In the genomic region with DNA sequence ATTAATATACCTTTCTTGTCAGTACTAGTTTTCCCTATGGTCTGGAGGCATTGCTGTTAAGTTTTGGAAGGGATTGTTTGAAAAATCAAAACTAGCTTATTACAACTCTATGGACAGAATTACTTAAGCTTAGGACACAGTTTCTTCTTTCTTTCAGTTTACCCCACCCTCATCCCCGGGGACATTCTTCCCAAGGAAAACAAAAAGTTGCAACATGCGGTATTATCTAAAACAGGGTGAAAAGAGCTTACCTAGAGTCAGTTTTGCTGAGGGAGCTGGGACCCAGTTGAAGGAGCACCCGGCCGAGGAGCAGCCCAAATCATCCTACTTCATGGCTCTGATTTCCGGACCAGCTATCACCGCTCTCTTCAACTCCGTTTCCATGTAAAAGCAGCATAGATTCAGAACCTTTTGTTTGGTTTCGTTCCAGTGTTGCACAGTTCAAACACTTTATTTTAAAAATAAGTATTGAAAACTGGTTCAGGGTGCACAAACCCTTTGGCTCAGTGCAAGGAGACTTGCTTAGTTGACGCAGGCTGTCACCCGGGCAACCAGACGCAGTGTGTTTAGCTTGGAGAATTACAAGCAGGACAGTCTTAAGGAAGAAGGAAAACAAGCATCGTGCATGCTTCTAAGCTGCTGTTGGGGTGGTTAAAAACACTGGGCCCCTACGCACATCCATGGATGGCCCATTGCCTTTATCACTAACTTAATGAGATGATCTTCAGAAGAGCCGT, we compare ENCODE assay signal across 11 mouse cellular contexts. TPM values are rescaled to one million over a fixed set of nuclear protein-coding genes. Genes with fewer than 3 reads are reported as not detected.
A peak's percentile ranks its signal among the peaks of the same experiment; 100 is the strongest.
DNase-seq lines count a peak whose midpoint lies in the region; ATAC-seq and TF ChIP-seq lines count a peak whose summit lies in the region.
"Had no signal": no experiment of that assay in that cellular context is flagged by ENCODE, and none has a peak within 500 bp of the region (broad histone marks: within the 10 kb centered on the region; RNA-seq: fewer than 3 reads in every experiment).

A gene (minus strand): TSS at position 546 of the 737 bp plus-strand sequence.

- peak; percentile 71 for ATAC-seq in forebrain, postnatal 0 days
- ATAC-seq in midbrain, embryonic 14.5 days (ENCODE audit: low FRiP score, low TSS enrichment), result no peak
- no peak for ATAC-seq in midbrain, embryonic 11.5 days (ENCODE audit: low FRiP score)
- ATAC-seq in megakaryocyte, adult 5-6 weeks (ENCODE audit: poor library complexity, severe bottlenecking), result no peak

- 58% methylated on average over 14 of the region's 14 CpGs for WGBS in forebrain, postnatal 0 days
- 86% methylated on average over 14 of the region's 14 CpGs for WGBS in forebrain, embryonic 10.5 days
- WGBS in midbrain, embryonic 14.5 days, result 64% methylated on average over 14 of the region's 14 CpGs
- 71% methylated on average over 14 of the region's 14 CpGs for WGBS in midbrain, embryonic 11.5 days

- peak; percentile 11 for DNase-seq in forebrain, postnatal 0 days
- no peak for DNase-seq in forebrain, embryonic 10.5 days (ENCODE audit: extremely low spot score, low spot score)
- peak; percentile 45 for DNase-seq in midbrain, embryonic 14.5 days
- DNase-seq in midbrain, embryonic 11.5 days (ENCODE audit: low spot score, missing footprints), result no peak
- DNase-seq in layer of hippocampus, postnatal 10 days (ENCODE audit: low spot score in 2 of 2), result peak; percentile 27 to 42
- DNase-seq in right cerebral cortex, adult 2 months (ENCODE audit: low spot score in 2 of 2), result peak; percentile 65 to 79
- DNase-seq in urinary bladder, adult 18-20 months (ENCODE audit: low spot score in 2 of 2), result no peak
- DNase-seq: cerebellum, adult 11-12 months; kidney, adult 18-20 months had no signal

- H3K4me2 ChIP-seq in forebrain, postnatal 0 days (ENCODE audit: low read depth), result no peak within 1 kb of the TSS
- no peak within 1 kb of the TSS for H3K4me2 ChIP-seq in midbrain, embryonic 14.5 days (ENCODE audit: low read length)
- no peak within 1 kb of the TSS for H3K4me2 ChIP-seq in midbrain, embryonic 11.5 days

- no peak within 1 kb of the TSS for H3K27ac ChIP-seq in forebrain, postnatal 0 days (ENCODE audit: low read depth, low read length)
- H3K27ac ChIP-seq in forebrain, embryonic 10.5 days, result no peak within 1 kb of the TSS
- H3K27ac ChIP-seq in midbrain, embryonic 14.5 days (replicated peaks; ENCODE audit: low read depth, low read length), result no peak within 1 kb of the TSS
- no peak within 1 kb of the TSS for H3K27ac ChIP-seq in midbrain, embryonic 11.5 days (ENCODE audit: low read depth, low read length)

- 0 out of 2 replicates have a peak, but pooled peaks cover 7% of the 10 kb centered on the region for H3K9me3 ChIP-seq in forebrain, postnatal 0 days (ENCODE audit: low read length)
- peaks cover 13% of the 10 kb centered on the region for H3K9me3 ChIP-seq in forebrain, embryonic 10.5 days
- H3K9me3 ChIP-seq in midbrain, embryonic 14.5 days (ENCODE audit: control insufficient read depth, low read length), result peaks cover 9% of the 10 kb centered on the region
- peaks cover 4% of the 10 kb centered on the region; the same call in 1 of the 2 replicates for H3K9me3 ChIP-seq in midbrain, embryonic 11.5 days (ENCODE audit: control insufficient read depth, low read length)

- no peaks in the 10 kb centered on the region for H3K27me3 ChIP-seq in forebrain, postnatal 0 days (ENCODE audit: insufficient read depth, low read length)
- H3K27me3 ChIP-seq in forebrain, embryonic 10.5 days (ENCODE audit: poor library complexity, severe bottlenecking), result no peaks in the 10 kb centered on the region
- H3K27me3 ChIP-seq in midbrain, embryonic 14.5 days (ENCODE audit: control insufficient read depth, insufficient read depth, low read length), result no peaks in the 10 kb centered on the region
- H3K27me3 ChIP-seq in midbrain, embryonic 11.5 days (ENCODE audit: control insufficient read depth, insufficient read depth, low read length), result no peaks in the 10 kb centered on the region

- H3K9ac ChIP-seq in forebrain, postnatal 0 days, result no peak within 1 kb of the TSS
- no peak within 1 kb of the TSS for H3K9ac ChIP-seq in midbrain, embryonic 14.5 days (replicated peaks; ENCODE audit: low read length)
- no peak within 1 kb of the TSS for H3K9ac ChIP-seq in midbrain, embryonic 11.5 days (ENCODE audit: low read length)

- no peaks in the 10 kb centered on the region for H3K36me3 ChIP-seq in forebrain, postnatal 0 days (ENCODE audit: insufficient read depth)
- no peaks in the 10 kb centered on the region for H3K36me3 ChIP-seq in forebrain, embryonic 10.5 days (replicated peaks)
- no peaks in the 10 kb centered on the region for H3K36me3 ChIP-seq in midbrain, embryonic 14.5 days (ENCODE audit: control insufficient read depth, insufficient read depth, low read length)
- H3K36me3 ChIP-seq in midbrain, embryonic 11.5 days (ENCODE audit: control insufficient read depth, insufficient read depth, low read length), result no peaks in the 10 kb centered on the region

- TF ChIP-seq CTCF in forebrain, postnatal 0 days (IDR thresholded peaks at IDR 0.05; ENCODE audit: low read depth), result no peak

- no peaks in the 10 kb centered on the region for H3K4me1 ChIP-seq in forebrain, postnatal 0 days (ENCODE audit: insufficient read depth)
- H3K4me1 ChIP-seq in forebrain, embryonic 10.5 days, result no peaks in the 10 kb centered on the region
- no peaks in the 10 kb centered on the region for H3K4me1 ChIP-seq in midbrain, embryonic 14.5 days (ENCODE audit: control insufficient read depth, insufficient read depth, low read length)
- H3K4me1 ChIP-seq in midbrain, embryonic 11.5 days (ENCODE audit: control insufficient read depth, insufficient read depth, low read length), result no peaks in the 10 kb centered on the region

- H3K4me3 ChIP-seq in forebrain, postnatal 0 days (ENCODE audit: low read depth, low read length), result no peak within 1 kb of the TSS
- H3K4me3 ChIP-seq in forebrain, embryonic 10.5 days, result no peak within 1 kb of the TSS
- no peak within 1 kb of the TSS for H3K4me3 ChIP-seq in midbrain, embryonic 14.5 days (replicated peaks; ENCODE audit: low read depth, low read length)
- H3K4me3 ChIP-seq in midbrain, embryonic 11.5 days (ENCODE audit: low read depth, low read length), result no peak within 1 kb of the TSS

RNA-seq across cellular contexts. Expression of the gene that starts here (rescaled TPM):
- total RNA-seq in forebrain, postnatal 0 days (2014; rRNA removed), result 3.2 and 4.6 TPM in 2 replicates
- polyA plus RNA-seq in forebrain, postnatal 0 days (2015; fragmentation: Nextera tagmentation; extraction: Ambion mirVana), result 0.28 and 0.94 TPM in 2 replicates
- not detected in 2 replicates for polyA plus RNA-seq in forebrain, embryonic 10.5 days (2016; fragmentation: Nextera tagmentation; extraction: Ambion mirVana)
- polyA plus RNA-seq in midbrain, embryonic 14.5 days (2014; fragmentation: Nextera tagmentation; extraction: Ambion mirVana), result 0.43 and 0.47 TPM in 2 replicates
- 0.10 TPM in 1 of 2 replicates, not detected in the other for polyA plus RNA-seq in midbrain, embryonic 11.5 days (2014; fragmentation: Nextera tagmentation; extraction: Ambion mirVana)
- total RNA-seq in layer of hippocampus, postnatal 10 days (2021), result 1 to 10 TPM; 3.5 to 4.6 TPM
- 0.09 and 0.25 TPM in 2 replicates for total RNA-seq in megakaryocyte, adult 5-6 weeks (2015)
- total RNA-seq in megakaryocyte, adult 5-6 weeks (2017), result 0.29 and 1.1 TPM in 2 replicates
- polyA plus RNA-seq: limb, embryonic 14.5 days had no signal

Comparison
In these comparisons a context has a peak if more than half of its experiments do, and no peak if none do; other contexts are left out.
1. DNase-seq: peak in forebrain, postnatal 0 days (single experiment), layer of hippocampus, postnatal 10 days (2 of 2) and right cerebral cortex, adult 2 months (2 of 2); none in forebrain, embryonic 10.5 days (single experiment), midbrain, embryonic 11.5 days (single experiment) and urinary bladder, adult 18-20 months (0 of 2).
2. Peak in DNase-seq in midbrain, embryonic 14.5 days; RNA of the gene not detected or under 1 TPM.